Mouse (Mus musculus): Measurements from ENCODE around the gene Abhd4.

Gene Abhd4

DNA sequence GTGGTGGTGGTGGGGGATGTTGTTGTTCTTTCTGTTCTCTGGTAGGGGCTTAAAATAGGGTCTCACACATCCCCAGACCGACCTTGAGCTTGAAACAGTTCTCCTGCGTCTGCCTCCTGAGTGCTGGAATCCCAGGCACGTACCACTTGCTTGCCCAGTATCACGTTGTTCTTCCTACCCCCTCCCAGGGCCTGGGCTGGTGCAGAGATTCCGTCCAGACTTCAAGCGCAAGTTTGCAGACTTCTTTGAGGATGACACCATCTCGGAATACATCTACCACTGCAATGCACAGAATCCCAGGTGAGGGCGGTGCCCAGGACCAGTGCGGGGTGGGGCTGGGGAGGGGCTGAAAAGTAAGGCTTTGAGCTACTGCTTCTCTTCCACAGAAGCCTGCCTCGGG is 11.1 kb downstream of the Abhd4 start:
- H3K36me3 ChIP-seq (ENCODE audit: control insufficient read depth, insufficient read depth, low read length, poor library complexity, severe bottlenecking): no peaks in the 10 kb centered on the region
- DNase-seq (ENCODE audit: low read depth, low spot score): no peak
- H3K27me3 ChIP-seq (ENCODE audit: control insufficient read depth, insufficient read depth, low read length, poor library complexity, severe bottlenecking): no peaks in the 10 kb centered on the region

DNA sequence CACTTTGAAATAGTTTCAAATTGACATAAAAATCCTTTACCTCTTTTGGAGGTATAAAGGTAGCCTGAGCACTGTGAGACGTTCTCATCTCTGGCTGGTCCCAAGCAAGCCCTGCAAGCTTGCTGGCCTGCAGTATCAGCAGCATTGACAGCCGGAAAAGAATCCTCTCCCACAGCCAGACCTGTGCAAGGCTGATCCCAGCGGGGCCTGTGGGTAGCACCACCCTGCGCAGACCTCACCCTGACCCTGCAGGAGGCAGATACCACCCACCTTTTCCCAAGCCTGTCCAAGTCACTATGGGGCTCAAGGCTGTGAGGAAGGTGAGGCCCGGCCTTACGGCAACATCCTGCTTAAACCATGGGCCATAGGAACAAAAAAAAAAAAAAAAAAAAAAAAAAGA is 12.0 kb downstream of the Abhd4 start:
- Histone ChIP-seq H3K36me3 (ENCODE audit: control insufficient read depth, insufficient read depth, low read length, poor library complexity, severe bottlenecking) (no peaks in the 10 kb centered on the region), H3K27me3 (ENCODE audit: control insufficient read depth, insufficient read depth, low read length, poor library complexity, severe bottlenecking) (no peaks in the 10 kb centered on the region)
- DNase-seq (ENCODE audit: low read depth, low spot score): no peak

DNA sequence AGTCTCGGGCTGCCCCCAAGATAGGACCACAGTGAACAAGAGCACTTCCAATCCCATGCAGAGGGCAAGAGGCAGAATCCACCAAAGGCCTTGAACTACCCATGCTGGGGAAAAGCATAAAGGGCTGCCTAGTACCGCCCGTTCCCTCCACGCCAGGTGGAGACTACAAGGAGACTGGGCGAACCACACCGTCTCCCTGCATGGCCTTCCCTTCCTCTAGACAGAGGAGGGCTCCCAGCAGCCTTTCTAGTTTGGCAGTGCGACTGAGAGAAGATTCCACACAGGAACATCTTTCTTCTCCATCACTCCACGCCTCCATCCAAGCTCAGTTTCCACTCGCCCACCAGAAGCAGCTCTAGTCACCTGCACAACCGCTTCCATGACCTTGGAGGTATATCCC is 14.0 kb downstream of the Abhd4 start:
- no peak for DNase-seq (ENCODE audit: low read depth, low spot score)
- no peaks in the 10 kb centered on the region for H3K36me3 ChIP-seq (ENCODE audit: control insufficient read depth, insufficient read depth, low read length, poor library complexity, severe bottlenecking)
- H3K27me3 ChIP-seq (ENCODE audit: control insufficient read depth, insufficient read depth, low read length, poor library complexity, severe bottlenecking): no peaks in the 10 kb centered on the region

DNA sequence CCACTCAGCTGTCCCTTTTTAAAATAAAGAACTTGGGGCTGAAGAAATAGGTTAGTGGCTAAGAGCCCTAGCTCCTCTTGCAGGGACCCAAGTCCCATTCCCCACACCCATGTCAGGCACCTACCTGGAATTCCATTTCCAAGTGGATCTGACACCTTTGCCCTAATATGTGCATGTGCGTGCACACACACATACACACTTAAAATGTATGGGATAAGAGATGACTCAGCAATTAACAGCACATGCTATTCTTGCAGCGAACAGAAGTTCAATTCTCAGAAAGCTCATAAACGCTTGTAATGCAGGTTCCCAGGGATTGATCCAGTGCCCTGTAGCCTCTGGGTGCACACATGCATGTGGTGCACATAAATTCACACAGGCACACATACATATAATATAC is 15.6 kb downstream of the Abhd4 start:
- H3K27me3 ChIP-seq (ENCODE audit: control insufficient read depth, insufficient read depth, low read length, poor library complexity, severe bottlenecking): no peaks in the 10 kb centered on the region
- H3K36me3 ChIP-seq (ENCODE audit: control insufficient read depth, insufficient read depth, low read length, poor library complexity, severe bottlenecking): no peaks in the 10 kb centered on the region
- no peak for DNase-seq (ENCODE audit: low read depth, low spot score)

DNA sequence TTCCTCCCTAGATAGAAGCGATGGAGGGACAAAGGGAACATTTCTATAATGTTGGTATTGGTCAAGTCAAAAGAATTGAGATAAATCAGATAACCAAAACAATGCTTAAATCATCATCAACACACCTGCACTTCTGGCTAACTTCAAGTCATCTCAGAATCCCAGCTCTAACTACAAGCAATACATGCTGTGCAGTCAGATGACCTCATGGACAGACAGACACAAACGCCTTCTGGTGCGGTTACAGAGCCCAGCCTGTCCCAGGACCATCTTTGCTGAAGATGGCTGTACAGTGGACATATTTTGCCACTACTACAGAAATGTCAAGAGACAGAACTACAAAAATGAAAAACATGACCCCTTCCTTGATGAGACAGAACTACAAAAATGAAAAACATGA is 16.4 kb downstream of the Abhd4 start:
- no peak for DNase-seq (ENCODE audit: low read depth, low spot score)
- H3K36me3 ChIP-seq (ENCODE audit: control insufficient read depth, insufficient read depth, low read length, poor library complexity, severe bottlenecking): no peaks in the 10 kb centered on the region
- no peaks in the 10 kb centered on the region for H3K27me3 ChIP-seq (ENCODE audit: control insufficient read depth, insufficient read depth, low read length, poor library complexity, severe bottlenecking)

DNA sequence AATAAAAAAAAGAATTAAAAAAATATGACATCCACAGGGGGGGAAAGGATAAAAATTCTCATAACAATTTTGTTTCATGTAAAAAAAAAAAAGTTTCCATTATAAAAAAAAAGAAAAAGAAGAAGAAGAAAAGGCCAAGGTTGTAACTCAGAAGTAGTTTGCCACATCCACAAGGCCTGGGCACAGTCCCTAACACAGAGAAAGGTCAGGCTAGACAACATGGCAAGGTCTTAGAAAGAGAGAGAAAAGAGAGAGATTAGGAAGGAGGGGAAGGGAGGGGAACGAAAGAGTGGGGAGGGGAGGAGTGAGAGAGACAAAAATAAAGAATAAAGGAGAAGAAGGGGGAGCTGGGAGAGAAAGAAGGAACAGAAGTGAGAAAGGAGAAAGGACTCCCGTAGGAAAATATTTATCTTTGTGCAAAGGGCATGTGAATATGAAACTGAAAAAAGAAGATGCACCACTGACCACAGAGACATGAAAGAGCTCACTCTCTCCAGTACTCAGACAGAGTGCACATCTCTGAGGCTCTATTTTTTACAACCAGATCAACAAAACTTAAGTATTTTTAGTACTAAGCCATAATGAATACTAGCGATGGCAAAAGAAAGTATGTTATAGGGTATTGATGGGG is 18.1 kb downstream of the Abhd4 start:
- Histone ChIP-seq H3K27me3 (ENCODE audit: control insufficient read depth, insufficient read depth, low read length, poor library complexity, severe bottlenecking) (no peaks in the 10 kb centered on the region), H3K36me3 (ENCODE audit: control insufficient read depth, insufficient read depth, low read length, poor library complexity, severe bottlenecking) (no peaks in the 10 kb centered on the region)
- DNase-seq (ENCODE audit: low read depth, low spot score): no peak

DNA sequence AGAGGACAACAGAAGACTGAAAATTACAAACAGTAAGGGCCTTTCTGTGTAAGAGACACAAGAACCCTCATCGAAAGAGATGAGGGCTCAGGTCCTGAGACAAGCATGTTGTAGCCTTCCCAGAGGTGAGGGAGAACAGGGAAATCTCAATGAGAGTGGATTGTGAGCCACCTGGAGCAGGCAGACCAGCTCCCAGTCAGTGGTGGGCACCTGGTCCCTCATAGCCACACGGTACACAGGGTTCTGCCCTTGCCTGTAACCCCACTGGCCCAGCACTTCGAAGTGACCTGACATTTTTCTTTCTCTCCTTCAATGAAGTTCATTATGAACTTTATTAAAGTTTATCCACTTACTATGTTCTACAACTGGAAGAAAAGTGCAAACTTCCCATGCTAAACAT is 18.7 kb downstream of the Abhd4 start:
- no peaks in the 10 kb centered on the region for H3K36me3 ChIP-seq (ENCODE audit: control insufficient read depth, insufficient read depth, low read length, poor library complexity, severe bottlenecking)
- no peak for DNase-seq (ENCODE audit: low read depth, low spot score)
- H3K27me3 ChIP-seq (ENCODE audit: control insufficient read depth, insufficient read depth, low read length, poor library complexity, severe bottlenecking): no peaks in the 10 kb centered on the region

DNA sequence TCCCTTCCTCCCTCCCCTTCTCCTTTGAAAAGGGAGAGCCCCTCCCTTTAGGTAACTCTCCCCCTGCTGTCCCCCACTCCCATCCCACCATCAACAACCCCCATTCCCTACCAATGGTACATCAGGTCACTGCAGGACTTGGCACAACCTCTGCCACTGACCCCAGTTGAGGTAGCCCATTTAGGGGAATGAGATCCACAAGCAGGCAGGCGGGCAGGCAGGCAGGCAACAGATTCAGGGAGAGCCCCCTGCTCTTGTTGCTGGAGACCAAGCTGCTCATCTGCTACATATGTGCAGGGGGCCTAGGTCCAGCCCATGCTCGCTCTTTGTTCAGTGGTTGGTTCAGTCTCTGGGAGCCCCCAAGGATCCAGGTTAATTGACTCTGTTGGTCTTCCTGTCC is 22.5 kb downstream of the Abhd4 start:
- DNase-seq (ENCODE audit: low read depth, low spot score): no peak
- H3K36me3 ChIP-seq (ENCODE audit: control insufficient read depth, insufficient read depth, low read length, poor library complexity, severe bottlenecking): no peaks in the 10 kb centered on the region
- H3K27me3 ChIP-seq (ENCODE audit: control insufficient read depth, insufficient read depth, low read length, poor library complexity, severe bottlenecking): no peaks in the 10 kb centered on the region

DNA sequence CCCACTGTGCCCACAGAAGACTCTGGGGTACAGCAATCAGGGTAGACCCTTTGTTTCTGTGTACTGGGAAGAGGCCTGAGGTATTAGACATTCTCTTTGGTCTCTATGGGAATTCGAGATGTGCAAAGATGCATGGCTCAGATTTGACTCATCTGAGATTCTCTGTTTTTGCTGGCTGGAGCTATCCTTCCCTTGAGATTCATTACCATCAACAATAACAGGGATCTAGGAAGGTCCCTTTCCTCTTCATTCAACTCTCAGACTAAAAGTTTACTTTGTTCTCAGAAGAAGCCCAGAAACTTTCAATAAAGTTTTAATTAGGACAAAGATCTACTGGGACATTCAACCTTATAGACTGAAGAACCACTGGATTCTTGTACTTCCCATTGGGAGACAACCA is 30.9 kb downstream of the Abhd4 start, which contains the start of gene Olfr49:
Olfr49 (minus strand) TSS at position 101 of the 400 bp plus-strand sequence.
- Histone ChIP-seq H3K36me3 (ENCODE audit: control insufficient read depth, insufficient read depth, low read length, poor library complexity, severe bottlenecking) (no peaks in the 10 kb centered on the region), H3K27me3 (ENCODE audit: control insufficient read depth, insufficient read depth, low read length, poor library complexity, severe bottlenecking) (no peaks in the 10 kb centered on the region)
- DNase-seq (ENCODE audit: low read depth, low spot score): no peak

DNA sequence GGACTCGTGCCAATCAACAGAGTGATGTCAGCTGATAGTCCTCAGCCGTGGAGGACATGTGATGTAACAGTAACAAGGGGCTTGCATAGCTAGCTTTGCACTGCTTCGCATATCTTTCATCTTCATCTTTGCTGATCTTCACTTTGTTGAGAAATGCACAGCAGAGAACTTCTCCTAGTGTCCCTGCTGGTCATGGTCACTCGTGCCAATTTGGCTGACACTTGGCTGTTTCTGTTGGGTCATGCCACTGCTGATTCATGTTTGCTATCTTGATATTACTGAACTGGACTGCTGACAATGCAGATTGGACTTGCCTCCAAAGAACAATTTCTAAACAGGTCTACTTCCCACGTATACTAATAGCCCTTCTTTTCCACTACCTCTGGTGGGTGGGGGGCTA is 46.1 kb downstream of the Abhd4 start:
- no peak for DNase-seq (ENCODE audit: low read depth, low spot score)
- Histone ChIP-seq H3K27me3 (ENCODE audit: control insufficient read depth, insufficient read depth, low read length, poor library complexity, severe bottlenecking) (no peaks in the 10 kb centered on the region), H3K36me3 (ENCODE audit: control insufficient read depth, insufficient read depth, low read length, poor library complexity, severe bottlenecking) (no peaks in the 10 kb centered on the region)

DNA sequence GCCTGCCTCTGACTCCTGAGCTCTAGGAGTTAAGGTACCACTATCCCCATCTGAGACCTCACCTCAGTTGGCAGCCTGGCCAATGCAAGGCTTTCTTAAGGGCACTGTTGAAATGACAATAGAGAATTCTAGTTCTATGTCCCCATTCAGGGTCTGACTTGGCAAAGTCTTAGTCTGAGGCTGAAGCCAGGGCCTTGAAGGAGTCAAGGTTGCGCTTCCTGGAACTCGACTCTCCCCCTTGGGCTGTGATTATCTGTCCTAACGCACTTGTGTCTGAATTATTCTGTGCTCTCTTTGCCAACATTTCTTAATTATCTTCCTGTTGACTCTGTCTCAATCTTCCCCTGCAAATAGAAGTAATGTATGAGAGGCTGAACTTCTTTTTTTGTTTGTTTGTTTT is 46.7 kb downstream of the Abhd4 start:
- DNase-seq (ENCODE audit: low read depth, low spot score): no peak
- Histone ChIP-seq H3K27me3 (ENCODE audit: control insufficient read depth, insufficient read depth, low read length, poor library complexity, severe bottlenecking) (no peaks in the 10 kb centered on the region), H3K36me3 (ENCODE audit: control insufficient read depth, insufficient read depth, low read length, poor library complexity, severe bottlenecking) (no peaks in the 10 kb centered on the region)

DNA sequence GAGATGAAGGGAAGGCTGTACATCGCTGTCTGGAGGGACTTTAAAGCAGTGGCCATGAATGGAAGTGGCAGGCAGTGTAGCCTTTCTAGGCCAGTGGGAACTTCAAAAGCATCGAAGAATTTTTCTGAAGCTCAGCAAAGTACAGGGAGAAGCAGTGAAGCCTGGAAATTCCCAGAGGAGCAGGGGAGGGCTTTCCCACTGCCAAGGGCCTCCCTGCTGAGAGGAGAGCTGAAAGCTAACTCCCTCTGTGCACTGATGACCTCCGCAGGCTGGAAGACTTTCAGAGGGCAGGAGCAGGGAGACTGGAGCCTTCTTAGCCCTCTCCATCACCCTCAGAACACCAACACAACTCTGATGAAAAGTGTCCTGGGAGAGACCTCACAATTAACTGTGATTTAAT is 57.8 kb downstream of the Abhd4 start:
- no peaks in the 10 kb centered on the region for H3K36me3 ChIP-seq (ENCODE audit: control insufficient read depth, insufficient read depth, low read length, poor library complexity, severe bottlenecking)
- no peak for DNase-seq (ENCODE audit: low read depth, low spot score)
- H3K27me3 ChIP-seq (ENCODE audit: control insufficient read depth, insufficient read depth, low read length, poor library complexity, severe bottlenecking): no peaks in the 10 kb centered on the region; the same call in 1 of the 2 replicates

Data from splenic B cell, adult 2 months (primary cell).